Mouse (Mus musculus): ENCODE data around the gene Cd1d1.

DNA sequence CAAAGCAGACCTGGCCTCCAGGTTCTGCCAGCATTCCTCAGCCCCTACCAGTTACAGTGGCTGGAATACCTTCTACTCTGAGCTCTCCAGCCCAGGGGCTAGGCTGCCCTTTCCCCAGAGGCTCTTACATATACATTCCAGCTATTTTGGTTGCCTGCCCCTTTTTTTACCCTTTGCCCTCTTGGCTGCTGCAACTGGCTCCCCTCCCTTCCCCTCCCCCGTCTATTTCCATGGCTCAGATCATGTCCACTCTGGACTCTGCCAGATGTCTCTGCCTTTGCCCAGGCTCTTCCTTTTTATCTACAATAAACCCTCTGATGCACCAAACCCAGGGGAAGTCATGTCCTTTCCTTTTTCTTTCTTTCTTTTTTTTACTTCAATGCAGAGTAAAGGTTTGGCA lies 44.7 kb downstream of the Cd1d1 start:
- TF ChIP-seq CTCF (IDR thresholded peaks at IDR 0.05; ENCODE audit: borderline replicate concordance, extremely low read depth, insufficient read depth, insufficient read length): no peak
- no peak for TF ChIP-seq POLR2A (IDR thresholded peaks at IDR 0.05; ENCODE audit: borderline replicate concordance, extremely low read depth, insufficient read depth, insufficient read length, poor library complexity, severe bottlenecking)

Data from brain, embryonic 14.5 days (tissue).